Mouse (Mus musculus): ENCODE results near the gene Zbtb20.

DNA sequence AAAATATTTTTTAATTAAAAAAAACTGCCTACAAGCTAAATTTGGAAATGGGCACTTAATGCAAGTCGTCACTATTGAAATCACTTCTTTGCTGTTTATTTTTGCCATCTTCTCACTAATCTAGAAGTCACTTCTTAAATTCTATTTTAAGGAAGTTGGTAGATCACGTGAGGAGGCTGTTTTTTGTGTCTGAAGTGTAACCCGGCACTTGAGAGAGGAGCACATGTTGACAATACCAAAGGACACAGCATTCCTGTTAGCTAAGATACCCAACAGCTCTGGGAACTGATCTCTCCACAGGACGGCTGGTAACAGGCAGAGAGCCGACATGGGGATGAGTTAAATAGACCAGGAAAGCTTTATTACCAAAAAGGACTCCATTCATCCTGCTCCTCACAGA lies 702.7 kb downstream of the Zbtb20 start:
- TF ChIP-seq CTCF (IDR thresholded peaks at IDR 0.05; ENCODE audit: low read depth, low read length) (no peak), TAL1 (conservative IDR thresholded peaks at IDR 0.05; ENCODE audit: low read depth, low read length) (no peak), POLR2AphosphoS5 (IDR thresholded peaks at IDR 0.05; ENCODE audit: insufficient replicate concordance, low read depth, low read length) (no peak), GATA1 (IDR thresholded peaks at IDR 0.05; ENCODE audit: borderline replicate concordance, low read length) (no peak), GATA2 (IDR thresholded peaks at IDR 0.05; ENCODE audit: borderline replicate concordance, low read depth, low read length) (no peak)

All from G1E (cell line).